Mouse (Mus musculus) liver, embryonic 13.5 days (tissue): ENCODE results near the gene Dao. TPM values are rescaled to one million over a fixed set of nuclear protein-coding genes. Genes with fewer than 3 reads are reported as not detected.

Source experiments
- ATAC-seq: fragments of 200-750 bp; cut with Nextera tagmentation; 2 replicates; pipeline ENCODE4 v1.8.0; 2017; ENCODE audit warnings: low read depth, mild to moderate bottlenecking, moderate number of reproducible peaks, moderate library complexity
- DNase-seq: peaks from one replicate; pipeline ENCODE4 v3.0.0; 2022
- H3K27ac ChIP-seq: fragments of 300-500 bp; sonication (generic); 2 replicates; pipeline ENCODE4 v1.5.1; 2015; ENCODE audit warnings: moderate library complexity, mild to moderate bottlenecking, inconsistent platforms
- H3K27me3 ChIP-seq: fragments of 300-500 bp; sonication (generic); 2 replicates; pipeline ENCODE4 v1.6.1; 2015; ENCODE audit warnings: mild to moderate bottlenecking, inconsistent platforms
- H3K36me3 ChIP-seq: fragments of 300-500 bp; sonication (generic); 2 replicates; pipeline ENCODE4 v1.6.1; 2015; ENCODE audit warnings: mild to moderate bottlenecking, inconsistent platforms
- H3K4me1 ChIP-seq: fragments of 300-500 bp; sonication (generic); replicated peaks from 2 replicates; pipeline ENCODE4 v1.6.1; 2015; ENCODE audit warnings: inconsistent platforms
- H3K4me2 ChIP-seq: fragments of 300-500 bp; sonication (generic); 2 replicates; pipeline ENCODE4 v1.6.1; 2015; ENCODE audit warnings: inconsistent platforms, mild to moderate bottlenecking, moderate library complexity
- H3K4me3 ChIP-seq: fragments of 300-500 bp; sonication (generic); replicated peaks from 2 replicates; pipeline ENCODE4 v1.5.1; 2015; ENCODE audit warnings: mild to moderate bottlenecking, inconsistent platforms
- H3K9ac ChIP-seq: fragments of 300-500 bp; sonication (generic); 2 replicates; pipeline ENCODE4 v1.6.1; 2015; ENCODE audit warnings: mild to moderate bottlenecking, inconsistent platforms
- H3K9me3 ChIP-seq: fragments of 300-500 bp; sonication (generic); replicated peaks from 2 replicates; pipeline ENCODE4 v1.6.1; 2016; ENCODE audit warnings: inconsistent platforms
- WGBS: fragments of 180-500 bp; shearing (Covaris S2); methylation state at CpG from one replicate; pipeline ENCODE4 v1.1.7; 2015; ENCODE audit not compliant: insufficient replicate concordance; 5-methylcytosine and 5-hydroxymethylcytosine counted together
- polyA plus RNA-seq: library from polyadenylated mRNA; unstranded; fragments of >200 nt; fragmentation: Nextera tagmentation; extraction: Ambion mirVana; gene quantifications from 2 replicates; pipeline ENCODE4 v1.2.1, GENCODE M21; 2015

The Dao gene
- not detected in 2 replicates for polyA plus RNA-seq

DNA sequence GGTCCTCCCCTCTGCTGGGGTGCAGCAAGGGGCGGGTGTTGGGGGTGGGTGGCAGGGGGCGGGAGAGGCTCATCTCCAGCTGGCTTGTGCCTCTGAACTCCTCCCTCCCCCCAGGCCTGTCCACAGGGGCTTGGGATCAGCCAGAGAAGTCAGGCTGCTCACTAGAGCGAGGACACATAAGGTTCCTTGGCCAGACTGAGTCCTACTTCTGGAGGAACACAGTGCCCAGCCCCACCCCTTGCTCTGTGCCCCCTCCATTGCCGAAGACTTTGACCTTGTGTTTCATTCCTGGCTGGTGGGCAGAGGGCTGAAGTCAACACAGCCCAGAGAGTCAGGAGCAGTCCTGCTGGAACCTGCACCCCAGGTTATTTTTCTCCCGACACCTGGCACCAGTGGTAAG, at the start of gene Dao:
Dao (plus strand) TSS at position 162 of the 400 bp plus-strand sequence.
- no peak within 1 kb of the TSS for H3K27ac ChIP-seq
- H3K36me3 ChIP-seq, result no peaks in the 10 kb centered on the region
- no peak for ATAC-seq
- no peak within 1 kb of the TSS for H3K9ac ChIP-seq
- no peaks in the 10 kb centered on the region for H3K27me3 ChIP-seq
- no peak for DNase-seq
- H3K4me3 ChIP-seq, result no peak within 1 kb of the TSS
- peaks cover 25% of the 10 kb centered on the region for H3K4me1 ChIP-seq
- 45% methylated on average over 5 of the region's 5 CpGs for WGBS
- no peaks in the 10 kb centered on the region for H3K9me3 ChIP-seq
- no peak within 1 kb of the TSS for H3K4me2 ChIP-seq

DNA sequence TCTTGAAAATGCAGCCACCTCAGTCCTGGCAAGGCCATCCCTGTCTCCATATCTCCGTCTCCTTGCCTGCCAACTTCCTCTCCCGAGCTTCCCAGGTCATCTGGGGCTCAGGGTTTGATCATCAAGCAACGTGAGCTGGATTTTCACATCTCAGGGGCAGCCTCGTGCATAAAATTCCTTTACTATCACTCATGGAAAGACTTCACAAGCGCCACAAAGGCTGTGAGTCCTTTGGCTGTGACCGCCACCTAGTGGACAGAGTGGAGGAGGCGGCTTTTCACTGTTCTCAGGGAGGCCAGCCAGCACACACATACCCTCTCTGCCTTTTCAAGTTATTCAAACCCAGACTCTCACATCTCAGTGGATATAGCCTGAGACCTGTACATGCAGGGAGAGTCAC, 49.1 kb upstream of the Dao start:
- peaks cover 84% of the 10 kb centered on the region for H3K36me3 ChIP-seq
- no peaks in the 10 kb centered on the region for H3K27me3 ChIP-seq
- H3K9me3 ChIP-seq, result no peaks in the 10 kb centered on the region
- peaks cover 50% of the 10 kb centered on the region for H3K4me1 ChIP-seq
- no peak overlapping the region for H3K9ac ChIP-seq
- WGBS, result 14% methylated on average over 7 of the region's 7 CpGs
- peak; percentile 62 for DNase-seq
- no peak overlapping the region for H3K4me2 ChIP-seq
- peak overlapping the region; percentile 40; the same call in 1 of the 2 replicates for H3K27ac ChIP-seq
- ATAC-seq, result no peak
- no peak overlapping the region for H3K4me3 ChIP-seq

GRCm38 (mm10) chr5:113955281-113955680, 48.2 kb upstream of the Dao start:
- Histone ChIP-seq H3K27me3 (no peaks in the 10 kb centered on the region), H3K9ac (no peak overlapping the region), H3K4me3 (no peak overlapping the region), H3K4me2 (no peak overlapping the region), H3K4me1 (peaks cover 57% of the 10 kb centered on the region), H3K9me3 (no peaks in the 10 kb centered on the region), H3K27ac (peak overlapping the region; percentile 8; the same call in 1 of the 2 replicates), H3K36me3 (peaks cover 81% of the 10 kb centered on the region)
- 73% methylated on average over 5 of the region's 5 CpGs for WGBS
- ATAC-seq, result no peak
- DNase-seq, result no peak

GRCm38 (mm10) chr5:113955691-113956090, 47.8 kb upstream of the Dao start:
- Histone ChIP-seq H3K27ac (peak overlapping the region; percentile 11; the same call in 1 of the 2 replicates), H3K27me3 (no peaks in the 10 kb centered on the region), H3K4me2 (no peak overlapping the region), H3K4me3 (no peak overlapping the region), H3K9me3 (no peaks in the 10 kb centered on the region), H3K36me3 (peaks cover 80% of the 10 kb centered on the region), H3K4me1 (peaks cover 57% of the 10 kb centered on the region), H3K9ac (no peak overlapping the region)
- 72% methylated on average over 8 of the region's 8 CpGs for WGBS
- ATAC-seq (no peak), DNase-seq (no peak)

DNA sequence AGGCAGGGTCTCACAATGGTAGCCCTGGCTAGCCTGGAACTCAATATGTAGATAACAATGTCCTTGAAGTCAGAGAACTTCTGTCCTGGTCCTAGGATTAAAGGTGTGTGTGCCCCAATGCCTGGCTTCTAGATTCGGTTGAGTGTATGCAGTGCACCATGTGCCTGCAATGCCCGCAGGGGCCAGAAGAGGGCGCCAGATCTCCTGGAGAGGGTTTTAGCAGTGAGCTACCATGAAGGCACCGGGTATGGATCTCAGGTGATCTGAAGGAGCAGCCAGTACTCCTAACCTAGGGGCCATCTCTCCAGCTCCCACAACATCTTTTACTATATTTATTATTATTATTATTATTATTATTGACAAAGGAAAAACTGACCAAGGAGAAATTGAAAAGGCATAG, 47.0 kb upstream of the Dao start:
- no peak overlapping the region for H3K4me3 ChIP-seq
- no peaks in the 10 kb centered on the region for H3K9me3 ChIP-seq
- no peak overlapping the region for H3K27ac ChIP-seq
- no peaks in the 10 kb centered on the region for H3K27me3 ChIP-seq
- no peak overlapping the region for H3K4me2 ChIP-seq
- no peak overlapping the region for H3K9ac ChIP-seq
- H3K4me1 ChIP-seq, result peaks cover 50% of the 10 kb centered on the region
- DNase-seq, result peak; percentile 84
- peak; percentile 62 for ATAC-seq
- 6% methylated on average over 4 of the region's 4 CpGs for WGBS
- H3K36me3 ChIP-seq, result peaks cover 80% of the 10 kb centered on the region

- no peaks in the 10 kb centered on the region for H3K27me3 ChIP-seq
- peaks cover 76% of the 10 kb centered on the region for H3K36me3 ChIP-seq
- 56% methylated on average over 6 of the region's 6 CpGs for WGBS
- peaks cover 35% of the 10 kb centered on the region for H3K4me1 ChIP-seq
- no peak overlapping the region for H3K9ac ChIP-seq
- H3K4me2 ChIP-seq, result no peak overlapping the region
- H3K9me3 ChIP-seq, result no peaks in the 10 kb centered on the region
- H3K4me3 ChIP-seq, result no peak overlapping the region
- no peak for ATAC-seq
- DNase-seq, result no peak
- H3K27ac ChIP-seq, result peak overlapping the region; percentile 39
These were observed 44.5 kb upstream of the Dao start for GRCm38 (mm10) chr5:113959039-113959438.

- no peak overlapping the region for H3K4me3 ChIP-seq
- H3K36me3 ChIP-seq, result peaks cover 79% of the 10 kb centered on the region
- no peaks in the 10 kb centered on the region for H3K27me3 ChIP-seq
- DNase-seq, result no peak
- H3K27ac ChIP-seq, result peak overlapping the region; percentile 7; the same call in 1 of the 2 replicates
- 76% methylated on average over 8 of the region's 8 CpGs for WGBS
- no peaks in the 10 kb centered on the region for H3K9me3 ChIP-seq
- H3K9ac ChIP-seq, result no peak overlapping the region
- H3K4me2 ChIP-seq, result no peak overlapping the region
- H3K4me1 ChIP-seq, result peaks cover 31% of the 10 kb centered on the region
- no peak for ATAC-seq
These were observed 43.1 kb upstream of the Dao start for GRCm38 (mm10) chr5:113960416-113960815.

- no peak overlapping the region; the same call in 1 of the 2 replicates for H3K9ac ChIP-seq
- WGBS, result 41% methylated on average over 7 of the region's 7 CpGs
- no peak for DNase-seq
- H3K9me3 ChIP-seq, result no peaks in the 10 kb centered on the region
- H3K4me3 ChIP-seq, result no peak overlapping the region
- H3K27ac ChIP-seq, result peak overlapping the region; percentile 43; the same call in 1 of the 2 replicates
- no peak for ATAC-seq
- peaks cover 36% of the 10 kb centered on the region for H3K4me1 ChIP-seq
- H3K36me3 ChIP-seq, result peaks cover 84% of the 10 kb centered on the region
- no peaks in the 10 kb centered on the region for H3K27me3 ChIP-seq
- no peak overlapping the region for H3K4me2 ChIP-seq
These were observed 41.7 kb upstream of the Dao start for GRCm38 (mm10) chr5:113961776-113962175.

GRCm38 (mm10) chr5:113964972-113965371, 38.5 kb upstream of the Dao start:
- DNase-seq, result no peak
- Histone ChIP-seq H3K9me3 (no peaks in the 10 kb centered on the region), H3K4me3 (no peak overlapping the region), H3K27me3 (no peaks in the 10 kb centered on the region), H3K4me2 (no peak overlapping the region), H3K27ac (0 out of 2 replicates have a peak overlapping the region, but pooled peaks have one; percentile 4), H3K9ac (no peak overlapping the region), H3K36me3 (peaks cover 88% of the 10 kb centered on the region), H3K4me1 (peaks cover 40% of the 10 kb centered on the region)
- ATAC-seq, result no peak
- 92% methylated on average over 14 of the region's 14 CpGs for WGBS

DNA sequence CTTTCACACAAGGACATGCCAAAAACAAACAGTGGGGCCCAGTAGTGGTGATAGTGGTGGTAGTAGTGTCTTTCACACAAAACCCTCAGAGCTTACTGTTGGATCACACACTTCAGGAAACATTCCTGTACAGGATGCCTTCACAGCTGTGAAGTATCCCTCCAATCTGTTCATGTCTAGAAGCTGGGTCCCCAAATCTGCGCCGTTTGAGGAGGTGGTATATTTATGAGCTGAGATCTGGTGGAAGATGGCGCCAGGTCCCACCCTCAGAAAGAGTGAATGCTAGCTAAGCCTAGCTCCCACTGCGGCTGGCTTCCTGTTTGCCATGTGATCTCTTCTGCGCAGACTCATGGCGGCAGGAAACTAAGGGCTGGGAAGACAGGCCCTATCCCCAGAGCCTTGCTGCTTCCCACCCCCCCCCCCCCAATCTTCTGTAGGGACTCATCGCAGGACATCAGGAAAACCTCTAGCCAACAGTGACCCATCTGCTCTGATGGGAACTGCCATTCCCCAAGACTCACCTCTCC, 37.8 kb upstream of the Dao start:
- Histone ChIP-seq H3K4me3 (no peak overlapping the region), H3K36me3 (peaks cover 90% of the 10 kb centered on the region), H3K4me1 (peaks cover 40% of the 10 kb centered on the region), H3K27me3 (no peaks in the 10 kb centered on the region), H3K9me3 (no peaks in the 10 kb centered on the region), H3K27ac (no peak overlapping the region), H3K4me2 (no peak overlapping the region), H3K9ac (no peak overlapping the region)
- ATAC-seq, result no peak
- WGBS, result 83% methylated on average over 6 of the region's 7 CpGs
- DNase-seq, result no peak

GRCm38 (mm10) chr5:113966452-113967150, 36.9 kb upstream of the Dao start:
- Histone ChIP-seq H3K4me1 (peaks cover 48% of the 10 kb centered on the region), H3K27me3 (no peaks in the 10 kb centered on the region)
- ATAC-seq, result peak; percentile 60

More at GRCm38 (mm10) chr5:113966452-113967150, 36.9 kb upstream of the Dao start:
- no peak for DNase-seq
- Histone ChIP-seq H3K4me3 (no peak overlapping the region), H3K9ac (peak overlapping the region; percentile 31; the same call in 1 of the 2 replicates), H3K36me3 (peaks cover 83% of the 10 kb centered on the region), H3K4me2 (no peak overlapping the region), H3K27ac (peak overlapping the region; percentile 51), H3K9me3 (no peaks in the 10 kb centered on the region)
- 74% methylated on average over 13 of the region's 13 CpGs for whole genome bisulfite sequencing
